Mouse (Mus musculus) kidney, adult 18-20 months (tissue): Measurements from ENCODE around the gene Pnmt.
A peak's percentile ranks its signal among the peaks of the same experiment; 100 is the strongest.

Source experiments
- DNase-seq: peaks from one replicate; pipeline ENCODE4 v3.0.0; 2021

The Pnmt gene

GRCm38 (mm10) chr11:98385638-98386585 is at the start of gene Pnmt:
Pnmt (plus strand) TSS chr11:98386450.
- DNase-seq, result no peak

GRCm38 (mm10) chr11:98338507-98338961 is 47.7 kb upstream of the Pnmt start:
- DNase-seq, result peak; percentile 75

- peak; percentile 55 for DNase-seq
These were observed 47.2 kb upstream of the Pnmt start for GRCm38 (mm10) chr11:98339071-98339501.

- no peak for DNase-seq
These were observed 46.5 kb upstream of the Pnmt start for GRCm38 (mm10) chr11:98339679-98340287.

GRCm38 (mm10) chr11:98340597-98340996 is 45.7 kb upstream of the Pnmt start:
- no peak for DNase-seq

GRCm38 (mm10) chr11:98341174-98341573 is 45.1 kb upstream of the Pnmt start:
- DNase-seq, result no peak

GRCm38 (mm10) chr11:98342000-98342945 is 44.0 kb upstream of the Pnmt start:
- peak; percentile 99 for DNase-seq

- DNase-seq, result peak; percentile 90
These were observed 41.0 kb upstream of the Pnmt start for GRCm38 (mm10) chr11:98345253-98345652.

GRCm38 (mm10) chr11:98346168-98346567 is 40.1 kb upstream of the Pnmt start:
- no peak for DNase-seq

GRCm38 (mm10) chr11:98347385-98348082 is 38.7 kb upstream of the Pnmt start:
- peak; percentile 44 for DNase-seq

- DNase-seq, result peak; percentile 66
These were observed 37.9 kb upstream of the Pnmt start, which contains the start of gene Ppp1r1b for GRCm38 (mm10) chr11:98348083-98348961. Ppp1r1b (plus strand) TSS chr11:98348404.

GRCm38 (mm10) chr11:98349308-98349707 is 36.9 kb upstream of the Pnmt start:
- no peak for DNase-seq

- DNase-seq, result no peak
These were observed 33.8 kb upstream of the Pnmt start for GRCm38 (mm10) chr11:98352272-98352990.

GRCm38 (mm10) chr11:98353651-98354211 is 32.5 kb upstream of the Pnmt start:
- DNase-seq, result peak; percentile 55

GRCm38 (mm10) chr11:98354445-98354844 is 31.8 kb upstream of the Pnmt start:
- no peak for DNase-seq

GRCm38 (mm10) chr11:98355732-98356299 is 30.4 kb upstream of the Pnmt start:
- DNase-seq, result peak; percentile 58

- DNase-seq, result no peak
These were observed 29.4 kb upstream of the Pnmt start for GRCm38 (mm10) chr11:98356625-98357394.

GRCm38 (mm10) chr11:98357396-98358160 is 28.7 kb upstream of the Pnmt start:
- no peak for DNase-seq
